Mouse (Mus musculus) ovary, postnatal 14 days (tissue): ENCODE results near the gene Grk2.
"Not testable (repeated sequence)": the region's sequence is repeated elsewhere in the genome, so short reads cannot be mapped to it uniquely, and the experiment has no call there.

Source experiments
- DNase-seq: peaks from one replicate; pipeline ENCODE4 v3.0.0; 2022; ENCODE audit warnings: low spot score

Grk2 gene

DNA sequence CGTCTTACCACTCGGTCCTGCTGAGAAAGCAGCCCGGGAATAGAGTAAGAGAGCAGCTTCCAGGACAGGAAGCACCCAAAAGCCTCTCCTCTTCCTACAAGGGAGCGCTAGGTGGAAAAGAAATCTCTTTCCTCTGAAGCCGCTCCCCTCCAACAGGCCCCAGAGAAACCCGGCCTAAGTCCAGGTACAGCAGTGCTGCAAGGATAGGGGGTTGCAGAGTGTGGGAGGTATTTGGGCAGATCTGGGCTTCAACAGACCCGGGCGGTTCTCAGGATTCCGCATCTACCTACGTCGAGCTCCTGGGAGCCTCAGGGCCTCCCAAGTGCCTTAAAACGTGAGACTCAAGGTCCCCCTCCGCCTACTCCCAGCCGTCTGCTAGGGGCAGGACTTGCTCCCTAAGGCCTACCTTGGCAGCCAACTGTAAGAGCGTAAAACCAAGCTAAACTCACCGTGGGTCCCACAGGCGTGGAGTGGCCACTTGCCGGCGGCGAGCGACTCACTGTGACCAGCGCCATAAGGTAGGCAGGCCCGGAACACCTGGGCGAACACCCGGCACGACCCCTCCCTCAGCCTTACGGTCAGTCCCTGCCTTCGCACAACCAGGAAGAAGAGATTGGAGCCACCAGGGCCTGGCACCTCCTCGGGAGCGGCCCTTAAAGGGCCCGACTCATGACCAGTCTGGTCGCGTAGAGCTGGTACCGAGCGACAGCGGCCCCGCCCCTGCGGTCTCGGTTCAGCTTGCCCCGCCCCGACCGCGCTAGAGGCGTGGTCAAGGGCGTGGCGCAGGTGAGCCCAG lies 37.3 kb downstream of the Grk2 start, which contains the start of gene Ssh3:
TSS of gene Ssh3 (minus strand) at position 615 of the 796 bp plus-strand sequence.
- peak; percentile 58 for DNase-seq

DNA sequence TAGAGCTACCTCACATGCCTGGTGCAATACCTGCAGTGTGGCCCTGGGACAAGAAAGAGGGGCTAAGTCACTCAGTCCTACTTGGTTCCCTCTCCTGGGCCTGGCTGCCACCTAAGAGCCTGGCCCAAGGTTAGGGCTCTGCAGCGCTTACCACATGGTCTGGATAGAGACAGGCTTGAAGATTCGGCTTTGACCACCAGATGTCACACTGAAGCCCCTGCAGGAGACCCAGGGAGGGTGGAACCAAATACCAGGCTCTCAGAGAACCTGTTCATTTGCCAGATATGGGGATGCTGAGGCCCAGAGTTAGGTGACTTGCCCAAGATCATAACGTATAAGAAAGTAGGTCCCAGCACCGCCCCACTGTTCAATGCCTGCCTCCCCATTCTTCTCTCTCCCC lies 40.1 kb downstream of the Grk2 start:
- no peak for DNase-seq

DNA sequence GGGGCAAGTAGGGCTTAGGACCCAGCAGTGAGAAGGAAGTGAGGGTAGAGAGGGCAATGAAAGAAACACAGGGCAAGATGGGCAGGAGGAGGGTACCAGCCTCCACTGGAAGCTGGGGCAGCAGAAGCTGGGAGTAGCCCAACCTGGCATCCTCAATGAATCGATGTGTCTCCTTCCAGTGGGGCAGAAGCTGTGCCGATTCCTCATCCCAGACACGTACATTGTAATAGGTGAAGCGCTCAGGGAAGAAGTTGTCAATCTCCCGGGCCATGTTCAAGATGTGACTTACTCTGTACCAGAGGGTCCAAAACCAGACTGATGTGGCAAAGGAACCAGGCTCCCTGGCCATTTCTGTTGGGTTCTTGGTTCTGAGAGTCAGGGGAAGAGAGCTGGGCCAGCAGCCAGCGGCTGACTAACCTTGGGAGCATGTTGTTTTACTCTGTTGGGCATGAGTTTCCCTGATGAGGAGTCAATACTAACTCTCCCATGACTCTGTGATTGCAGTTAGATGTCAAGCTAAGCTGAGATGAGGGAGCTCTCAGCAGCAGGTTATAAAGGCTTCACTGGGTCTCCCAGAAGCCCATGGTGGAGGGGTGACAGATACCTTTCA lies 41.7 kb downstream of the Grk2 start:
- DNase-seq = no peak

DNA sequence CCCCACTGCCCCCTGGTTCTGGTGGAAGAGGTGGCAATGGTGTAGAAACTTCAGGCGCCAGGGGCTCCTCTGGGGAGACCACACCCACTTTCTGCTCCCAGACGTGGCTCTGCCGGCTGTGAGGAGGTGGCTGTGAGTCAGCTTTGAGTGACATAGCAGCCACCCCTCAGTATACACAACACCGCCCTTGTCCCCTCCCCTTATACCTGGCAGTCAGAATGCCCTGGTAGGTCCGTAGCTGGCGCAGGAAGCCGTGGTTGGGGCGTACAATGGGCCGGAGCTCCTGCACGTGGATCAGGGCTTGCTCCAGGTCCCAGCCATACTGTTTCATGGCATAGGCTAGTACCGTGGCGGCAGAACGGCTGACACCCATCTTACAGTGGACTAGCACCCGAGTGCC lies 42.3 kb downstream of the Grk2 start:
- DNase-seq = no peak

DNA sequence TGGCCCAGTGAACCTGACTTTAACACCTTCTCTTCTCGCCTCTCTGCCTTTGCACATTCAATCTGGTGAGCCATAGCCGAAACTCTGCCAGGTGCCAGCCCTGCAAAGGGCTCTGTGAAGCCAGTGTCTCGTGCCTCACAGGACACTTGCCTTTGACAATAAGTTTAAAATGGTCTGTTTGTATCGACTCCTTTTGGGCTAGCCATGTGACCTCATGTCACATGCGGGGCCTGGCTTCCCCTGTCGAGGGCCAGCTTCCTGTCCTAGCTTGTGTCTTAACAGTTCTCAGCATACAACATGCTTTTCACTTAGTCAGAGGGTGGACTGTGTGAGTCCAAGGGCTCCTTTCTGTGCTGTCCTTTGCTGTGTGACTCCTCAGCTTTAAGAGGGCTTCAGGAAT lies 43.3 kb downstream of the Grk2 start:
- DNase-seq = no peak

DNA sequence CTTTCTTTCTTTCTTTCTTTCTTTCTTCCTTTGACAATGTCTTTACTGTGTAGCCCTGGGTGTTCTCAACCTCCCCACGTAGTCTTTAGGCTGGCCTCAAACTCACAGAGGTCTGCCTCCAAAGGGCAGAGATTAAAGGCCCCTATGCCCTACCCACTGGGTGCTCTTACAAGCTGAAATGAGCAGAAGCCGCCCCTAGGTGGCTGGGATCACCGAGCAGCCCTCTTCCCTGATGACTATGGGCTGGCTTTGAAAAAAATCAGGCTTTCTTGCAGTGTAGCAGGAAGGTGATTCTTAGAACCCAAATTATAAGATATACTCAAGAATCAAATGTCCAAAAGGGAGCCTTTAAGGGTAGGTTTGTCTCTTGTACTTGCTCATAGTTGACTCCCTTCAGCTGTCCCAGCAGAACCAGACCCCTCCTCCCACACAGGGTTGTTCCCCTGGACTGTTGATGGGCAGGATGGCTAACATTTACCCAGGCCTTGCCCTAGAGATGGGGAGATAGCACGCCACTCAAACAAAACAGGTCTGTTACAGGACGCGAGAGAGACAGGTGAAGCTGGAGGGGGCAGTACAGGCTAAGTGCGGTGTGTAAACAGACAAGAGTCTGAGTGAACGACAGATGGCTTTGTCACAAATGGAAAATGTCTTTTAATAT lies 44.9 kb downstream of the Grk2 start:
- no peak for DNase-seq

DNA sequence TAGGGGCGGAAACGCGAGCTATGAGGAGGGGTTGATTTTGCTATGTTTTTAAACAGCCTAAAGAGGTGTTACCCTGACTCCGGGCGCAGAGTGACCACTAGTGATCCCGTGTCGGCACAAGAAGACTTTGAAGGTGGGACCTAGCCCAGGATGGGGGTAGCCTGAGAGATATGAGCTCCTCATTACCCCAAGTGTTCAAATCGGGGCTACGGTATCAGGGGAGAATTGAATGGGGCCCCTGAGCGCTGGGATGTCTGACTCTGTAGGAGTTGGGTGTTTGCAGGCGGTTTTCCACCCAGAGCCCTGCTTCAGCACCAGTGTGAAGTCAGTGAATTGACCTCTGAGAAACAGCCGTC lies 48.1 kb downstream of the Grk2 start:
- DNase-seq = no peak

DNA sequence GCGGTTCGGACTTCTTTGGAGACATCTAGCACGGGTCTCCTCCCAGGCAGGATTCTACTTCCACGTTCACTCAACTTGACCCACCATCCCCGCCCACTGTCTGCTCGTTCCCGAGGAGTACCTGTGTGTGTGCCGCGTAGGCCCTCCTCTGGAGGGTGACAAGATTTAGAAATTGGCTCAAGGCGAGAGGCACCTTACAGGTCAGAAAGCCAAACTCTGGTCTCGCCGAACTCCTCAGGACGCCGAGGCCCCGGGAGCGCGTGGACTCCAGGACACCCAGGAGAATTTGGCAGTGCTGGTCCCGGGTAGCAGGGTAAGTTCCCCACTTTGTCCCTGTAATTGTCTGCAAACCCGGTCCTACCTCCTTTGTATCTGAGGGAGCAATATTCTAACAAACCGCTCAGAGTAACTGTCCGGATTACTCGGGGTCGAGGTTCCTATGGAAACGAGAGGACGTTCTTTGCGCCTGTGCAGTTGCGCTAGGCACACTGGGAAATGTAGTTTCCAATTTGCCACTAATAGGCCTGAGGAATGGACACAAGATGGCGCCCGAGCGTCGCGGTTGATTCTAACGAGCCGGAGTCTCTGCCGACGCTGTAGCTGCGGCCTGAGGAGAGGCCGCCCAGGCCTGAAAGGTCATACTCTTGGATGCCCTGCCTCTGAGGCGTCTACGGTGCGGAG lies 48.7 kb downstream of the Grk2 start:
- peak; percentile 86 for DNase-seq

DNA sequence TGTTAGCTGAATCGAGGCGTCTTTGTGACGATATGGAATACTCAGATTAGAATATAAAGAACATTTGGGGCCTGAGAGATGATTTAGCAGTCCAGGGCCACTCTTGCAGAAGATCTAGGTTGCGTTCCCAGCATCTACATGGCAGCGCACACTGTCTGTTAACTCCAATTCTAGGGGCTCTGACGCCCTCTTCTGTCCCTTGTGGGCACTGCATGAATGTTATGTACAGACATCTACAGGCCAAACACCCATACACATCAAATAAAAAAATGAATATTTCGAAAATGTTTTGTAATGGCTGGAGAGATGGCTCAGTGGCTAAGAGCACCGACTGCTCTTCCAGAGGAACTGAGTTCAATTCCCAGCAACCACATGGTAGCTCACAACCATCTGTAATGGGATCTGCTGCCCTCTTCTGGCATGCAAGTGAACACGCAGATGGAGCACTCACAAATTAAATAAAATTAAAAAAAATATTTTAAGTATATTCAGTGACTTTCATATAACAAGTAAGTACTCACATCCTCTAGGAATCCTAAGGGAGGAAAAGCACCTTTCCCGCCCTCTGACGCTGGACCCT lies 50.3 kb downstream of the Grk2 start:
- DNase-seq = no peak

DNA sequence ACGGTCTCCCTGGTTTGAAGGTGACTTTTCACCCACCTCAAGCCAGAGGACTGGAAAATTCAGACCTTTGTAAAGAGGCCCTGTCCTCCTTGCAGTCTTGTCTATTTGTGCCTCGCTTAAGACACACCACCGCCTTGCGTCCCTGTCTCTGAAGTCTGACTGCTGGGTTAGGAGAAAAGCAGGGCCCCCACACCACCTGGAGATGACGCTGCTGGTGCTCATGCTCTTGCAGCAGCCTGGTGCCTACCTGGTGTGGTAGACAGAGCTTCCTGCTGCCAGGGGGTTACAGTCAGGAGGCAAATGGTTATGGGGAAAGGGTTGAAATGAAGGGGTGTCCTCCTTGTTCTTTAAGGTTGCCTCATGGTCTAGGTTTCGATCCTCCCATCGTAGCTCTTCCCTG lies 51.8 kb downstream of the Grk2 start:
- no peak for DNase-seq

DNA sequence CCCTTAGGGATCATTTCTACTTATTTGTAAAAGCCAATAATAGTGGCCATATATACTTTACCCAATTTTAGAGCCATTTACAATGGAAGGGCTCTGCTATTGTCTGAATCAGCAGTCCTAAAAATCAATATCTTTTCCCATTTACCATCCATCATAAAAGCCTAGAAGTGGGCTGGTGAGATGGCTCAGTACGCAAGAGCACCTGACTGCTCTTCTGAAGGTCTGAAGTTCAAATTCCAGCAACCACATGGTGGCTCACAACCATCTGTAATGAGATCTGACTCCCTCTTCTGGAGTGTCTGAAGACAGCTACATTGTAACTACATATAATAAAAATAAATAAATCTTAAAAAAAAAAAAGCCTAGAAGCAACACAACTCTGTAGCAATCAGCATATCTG lies 57.3 kb downstream of the Grk2 start:
- DNase-seq = not testable (repeated sequence)

DNA sequence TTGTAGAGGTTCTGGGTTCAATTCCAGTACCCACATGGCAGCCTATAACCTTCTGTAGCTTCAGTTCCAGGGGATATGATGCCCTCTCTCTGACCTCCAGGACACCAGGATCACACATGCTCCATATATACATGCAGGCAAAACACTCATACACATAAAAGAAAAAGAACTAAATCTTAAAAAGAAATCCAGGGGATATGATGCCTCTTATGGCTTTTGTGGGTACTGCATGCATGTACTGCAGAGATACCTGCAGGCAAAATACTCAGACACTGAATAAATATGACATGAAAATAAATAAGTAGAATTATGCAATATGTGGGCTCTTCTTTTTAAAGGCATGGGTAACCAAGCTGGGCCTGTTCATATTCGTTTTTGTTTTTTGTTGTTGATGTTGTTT lies 59.0 kb downstream of the Grk2 start:
- DNase-seq = no peak

DNA sequence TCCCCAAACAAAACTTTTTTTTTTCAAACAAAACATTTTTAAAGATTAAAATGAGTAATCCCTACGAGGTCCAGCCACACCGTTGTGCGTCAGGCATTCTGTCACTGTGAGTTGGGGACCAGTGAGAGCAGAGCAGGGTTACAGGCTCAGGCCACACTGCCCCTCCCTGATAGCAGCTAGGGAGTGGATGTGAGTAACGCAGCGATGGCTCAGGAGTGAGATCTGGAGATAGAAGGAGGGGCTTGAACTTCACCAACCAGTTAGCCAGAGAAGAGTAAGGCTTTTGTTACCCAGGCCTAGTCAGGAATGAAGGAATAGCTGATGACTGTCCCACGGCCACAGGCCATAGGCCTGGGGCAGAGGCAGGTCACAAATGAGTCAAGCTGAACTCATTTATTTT lies 61.2 kb downstream of the Grk2 start:
- no peak for DNase-seq

DNA sequence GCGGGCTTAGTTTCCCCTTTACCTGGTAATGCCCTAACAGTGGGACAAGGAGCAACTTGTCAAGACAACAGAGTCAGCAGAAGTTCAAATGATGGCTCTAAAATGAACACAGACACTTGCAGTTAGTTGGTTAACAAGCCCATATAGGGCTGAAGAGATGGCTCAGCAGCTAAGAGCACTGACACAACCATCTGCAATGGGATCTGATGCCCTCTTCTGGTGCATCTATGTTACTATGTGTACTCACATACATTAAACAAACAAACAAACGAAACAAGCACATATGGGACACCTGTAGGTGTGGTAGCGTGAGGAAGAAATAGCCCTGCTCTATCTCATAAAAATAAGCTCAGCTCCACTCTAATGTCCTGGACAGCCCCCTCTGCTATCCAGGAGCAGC lies 63.6 kb downstream of the Grk2 start:
- no peak for DNase-seq

DNA sequence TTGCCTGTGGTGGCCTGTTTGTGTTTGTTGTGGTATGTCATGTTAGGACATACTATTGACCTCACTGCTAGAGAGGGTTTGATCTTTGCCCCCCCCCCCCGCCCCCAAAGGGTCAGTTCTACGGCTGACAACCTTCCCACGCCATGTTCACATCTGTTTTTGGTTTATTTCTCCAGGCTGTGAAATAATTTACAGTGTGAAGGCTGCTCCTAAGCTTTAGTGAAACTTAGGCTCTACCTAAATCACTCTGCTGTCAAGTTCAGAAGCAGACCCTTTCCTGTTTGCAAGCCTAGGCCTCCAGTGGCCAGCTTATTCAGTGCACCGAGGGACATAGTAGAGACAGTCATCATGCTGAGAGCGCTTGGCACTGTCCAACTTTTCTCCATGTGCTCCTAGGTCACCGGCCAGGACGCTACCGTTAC lies 65.8 kb downstream of the Grk2 start:
- no peak for DNase-seq
